Mouse (Mus musculus): ENCODE measurements around the gene Rai14. TPM values are rescaled to one million over a fixed set of nuclear protein-coding genes. Genes with fewer than 3 reads are reported as not detected.
"Not testable (repeated sequence)": the region's sequence is repeated elsewhere in the genome, so short reads cannot be mapped to it uniquely, and the experiment has no call there.

Rai14 gene
- total RNA-seq, 2 experiments from 2014 or later: 4.8 to 5.1 TPM

DNA sequence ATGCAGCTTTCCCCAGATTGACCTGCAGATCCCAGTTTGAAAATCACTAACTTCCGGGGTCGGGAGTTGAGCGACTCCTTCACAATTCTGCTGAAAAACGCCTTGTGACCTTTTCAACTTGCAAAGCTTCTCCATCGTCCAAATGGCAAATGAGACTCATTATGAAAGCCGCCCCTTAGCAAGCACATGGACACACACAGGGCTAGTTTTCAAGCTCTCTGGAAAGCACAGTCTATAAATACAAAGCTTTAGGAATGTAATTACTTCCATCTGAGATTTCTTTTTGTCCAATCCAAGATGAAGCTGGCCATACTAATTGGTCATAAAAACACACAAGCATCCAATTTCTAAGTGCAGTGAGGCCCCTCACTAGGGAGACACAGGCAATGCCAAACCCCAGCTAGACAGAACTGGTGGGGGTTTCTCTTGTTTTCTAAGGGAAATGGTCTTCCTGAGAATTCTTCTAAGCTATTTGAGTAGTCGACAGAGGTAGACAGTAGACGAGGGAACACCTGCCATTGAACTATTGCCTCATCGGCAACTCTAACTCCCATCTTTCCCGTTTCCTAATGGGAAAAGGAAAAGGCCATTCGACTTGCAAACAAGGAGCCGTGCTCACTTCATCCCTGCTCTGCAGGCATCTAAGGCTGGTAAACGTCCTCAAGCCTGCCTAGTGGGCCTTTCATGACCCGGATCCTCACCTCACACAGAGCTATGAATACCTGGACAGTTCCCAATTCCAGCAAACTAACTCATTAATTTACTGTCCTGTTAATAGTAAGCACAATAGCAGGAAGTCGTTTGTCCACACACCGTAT lies 173.9 kb downstream of the Rai14 start:
- no peak for DNase-seq (ENCODE audit: low spot score in 2 of 2)

DNA sequence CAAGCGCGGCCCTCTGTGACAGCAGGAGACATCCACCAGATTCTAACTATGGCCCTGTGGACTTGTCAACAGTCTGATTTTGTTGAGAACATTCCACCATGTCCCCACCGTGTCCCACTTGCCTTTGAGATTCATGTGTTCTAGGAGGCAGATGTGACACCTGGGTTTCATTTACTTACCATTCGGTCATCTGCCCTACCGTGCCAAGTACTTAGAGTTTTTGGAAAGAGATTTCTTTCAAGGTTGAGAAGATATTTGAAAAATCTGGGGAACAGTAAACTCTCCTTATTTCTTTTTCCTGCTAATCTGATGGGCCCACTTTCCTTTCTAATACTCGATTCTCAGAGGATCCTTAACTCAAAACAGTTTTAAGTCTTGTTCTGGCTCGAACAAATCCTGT lies 178.5 kb downstream of the Rai14 start:
- DNase-seq (ENCODE audit: low spot score in 2 of 2): no peak

DNA sequence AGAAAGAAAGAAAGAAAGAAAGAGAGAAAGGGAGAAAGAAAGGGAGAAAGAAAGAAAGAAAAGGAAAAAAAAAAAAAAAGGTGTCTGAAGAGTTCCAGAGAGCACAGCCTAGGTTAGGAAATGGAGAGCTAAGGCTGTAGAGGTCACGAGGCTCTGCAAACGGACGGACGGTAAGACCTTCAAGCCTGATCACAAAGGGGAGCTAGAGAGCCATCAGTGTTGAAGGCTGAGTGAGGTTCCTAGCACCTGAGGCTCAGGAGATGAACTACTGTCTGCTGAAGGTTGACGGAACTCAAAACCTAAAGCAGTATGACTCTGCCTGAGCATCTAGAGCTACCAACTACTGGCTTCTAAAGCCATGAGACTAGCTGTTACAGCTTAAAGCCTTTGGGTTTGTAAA lies 179.8 kb downstream of the Rai14 start:
- no peak for DNase-seq (ENCODE audit: low spot score in 2 of 2)

DNA sequence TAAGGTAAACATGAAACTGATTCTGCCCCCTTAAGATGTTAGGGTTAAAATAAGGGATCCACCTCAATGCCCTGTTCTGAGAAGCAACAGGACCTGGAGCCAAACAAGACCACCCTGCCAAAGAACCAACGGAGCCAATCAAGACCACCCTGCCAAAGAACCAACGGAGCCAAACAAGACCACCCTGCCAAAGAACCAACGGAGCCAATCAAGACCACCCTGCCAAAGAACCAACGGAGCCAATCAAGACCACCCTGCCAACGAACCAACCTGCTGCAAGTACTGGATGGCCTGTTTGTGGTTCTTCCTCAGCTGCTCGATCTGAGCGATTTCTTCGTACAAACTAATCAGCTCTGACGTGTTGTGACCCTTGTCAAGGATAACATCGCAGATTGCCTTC lies 181.1 kb downstream of the Rai14 start:
- DNase-seq (ENCODE audit: low spot score in 2 of 2): not testable (repeated sequence)

DNA sequence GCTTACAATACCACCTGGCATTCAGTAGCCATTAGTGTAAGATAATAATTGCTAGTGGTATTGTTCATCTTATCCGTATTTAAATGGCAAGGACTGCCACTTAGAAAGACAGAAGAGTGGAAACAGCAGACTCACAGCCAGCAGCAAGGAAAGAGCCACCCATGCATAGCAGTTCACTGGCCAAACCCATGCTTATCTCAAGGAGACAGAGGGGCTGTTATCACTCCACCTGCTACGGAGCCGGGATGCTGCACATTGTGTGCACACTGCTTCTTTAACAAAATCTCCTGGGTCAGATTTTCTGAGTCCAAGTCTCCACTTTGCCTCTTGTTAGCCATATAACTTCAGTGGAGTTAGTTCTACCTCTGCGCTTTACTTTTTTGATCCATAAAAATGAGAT lies 183.1 kb downstream of the Rai14 start:
- DNase-seq (ENCODE audit: low spot score in 2 of 2): no peak

DNA sequence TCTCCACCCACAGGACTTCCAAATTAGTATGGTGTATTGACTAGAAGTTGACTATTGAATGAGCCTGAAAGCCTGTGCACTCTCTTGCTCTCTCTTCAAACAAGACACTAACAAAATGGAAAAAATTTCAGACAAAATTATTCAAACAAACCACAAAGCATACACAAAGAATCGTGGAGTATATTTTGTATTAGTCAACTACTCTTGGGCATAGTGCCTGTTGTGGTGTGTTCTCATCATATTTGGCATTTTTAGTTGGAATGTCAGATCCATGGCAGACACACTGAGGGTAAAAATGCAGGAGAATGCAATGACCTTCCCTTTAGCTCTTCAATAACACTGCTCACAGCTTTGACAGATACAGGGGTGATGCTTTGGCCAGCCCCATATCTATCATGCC lies 188.5 kb downstream of the Rai14 start:
- DNase-seq (ENCODE audit: low spot score in 2 of 2): no peak

Other genes with a start within 250 kb of the Rai14 start
- 10 to 100 TPM; 23.7 to 26.3 TPM for gene Dnajc21, start 244.1 kb downstream of the Rai14 start, total RNA-seq (2021)
- 10 to 100 TPM; 18.1 to 26.6 TPM for gene Brix1, start 228.7 kb downstream of the Rai14 start, total RNA-seq (2021)
- gene Rad1, start 228.6 kb downstream of the Rai14 start, total RNA-seq (2021): 10 to 100 TPM; 12.5 to 14.5 TPM
- gene Ttc23l, start 156.0 kb downstream of the Rai14 start, total RNA-seq (2021): not detected
- not detected for gene C1qtnf3, start 237.7 kb upstream of the Rai14 start, total RNA-seq (2021)

Measured in layer of hippocampus, adult 18-20 months (tissue).